Mouse (Mus musculus) megakaryocyte, embryonic 14.5 days (primary cell): Measurements from ENCODE around the gene Olfr535. TPM values are rescaled to one million over a fixed set of nuclear protein-coding genes. Genes with fewer than 3 reads are reported as not detected.
"Not testable (repeated sequence)": the region's sequence is repeated elsewhere in the genome, so short reads cannot be mapped to it uniquely, and the experiment has no call there.

Experiments used
- H3K27me3 ChIP-seq: replicated peaks from 2 replicates; pipeline ENCODE3; 2012; ENCODE audit warnings: inconsistent platforms
- H3K36me3 ChIP-seq: replicated peaks from 2 replicates; pipeline ENCODE3; 2012; ENCODE audit warnings: low read length, inconsistent platforms, mixed read lengths
- H3K4me1 ChIP-seq: 2 replicates; pipeline ENCODE4 v1.6.1; 2012; ENCODE audit warnings: inconsistent platforms
- H3K4me3 ChIP-seq: replicated peaks from 2 replicates; pipeline ENCODE3; 2012; ENCODE audit warnings: moderate library complexity, mild to moderate bottlenecking, inconsistent platforms
- H3K9me3 ChIP-seq: 2 replicates; pipeline ENCODE4 v1.6.1; 2012; ENCODE audit warnings: inconsistent platforms
- FLI1 ChIP-seq: IDR thresholded peaks from 2 replicates; pipeline ENCODE4 v1.6.1; 2012; ENCODE audit warnings: low read length, inconsistent platforms, mixed read lengths
- GATA1 ChIP-seq: IDR thresholded peaks from 3 replicates; pipeline ENCODE4 v1.6.1; 2012; ENCODE audit warnings: mixed read lengths, low read length, inconsistent platforms, borderline replicate concordance
- polyA plus RNA-seq: library from polyadenylated mRNA; stranded (reverse); fragments of >175 nt; gene quantifications from 2 replicates; pipeline ENCODE4 v1.2.3, GENCODE M21; 2012; ENCODE audit warnings: low replicate concordance; ENCODE audit not compliant: insufficient read depth

The Olfr535 gene
- polyA plus RNA-seq = not detected in 2 replicates

- no peak within 1 kb of the TSS for H3K4me3 ChIP-seq
- H3K9me3 ChIP-seq = no peaks in the 10 kb centered on the region
- TF ChIP-seq GATA1 = no peak
- TF ChIP-seq FLI1 = no peak
- no peaks in the 10 kb centered on the region for H3K27me3 ChIP-seq
- no peaks in the 10 kb centered on the region for H3K4me1 ChIP-seq
- no peaks in the 10 kb centered on the region for H3K36me3 ChIP-seq
Measured at GRCm38 (mm10) chr7:140483916-140484315, at the start of gene Olfr535. Gene Olfr535, plus strand, starts transcription at chr7:140484216.

GRCm38 (mm10) chr7:140443141-140443540 is 40.9 kb upstream of the Olfr535 start:
- Histone ChIP-seq H3K4me1 (no peaks in the 10 kb centered on the region), H3K36me3 (no peaks in the 10 kb centered on the region), H3K27me3 (no peaks in the 10 kb centered on the region), H3K4me3 (no peak overlapping the region), H3K9me3 (no peaks in the 10 kb centered on the region)
- no peak for TF ChIP-seq GATA1
- TF ChIP-seq FLI1 = no peak

DNA sequence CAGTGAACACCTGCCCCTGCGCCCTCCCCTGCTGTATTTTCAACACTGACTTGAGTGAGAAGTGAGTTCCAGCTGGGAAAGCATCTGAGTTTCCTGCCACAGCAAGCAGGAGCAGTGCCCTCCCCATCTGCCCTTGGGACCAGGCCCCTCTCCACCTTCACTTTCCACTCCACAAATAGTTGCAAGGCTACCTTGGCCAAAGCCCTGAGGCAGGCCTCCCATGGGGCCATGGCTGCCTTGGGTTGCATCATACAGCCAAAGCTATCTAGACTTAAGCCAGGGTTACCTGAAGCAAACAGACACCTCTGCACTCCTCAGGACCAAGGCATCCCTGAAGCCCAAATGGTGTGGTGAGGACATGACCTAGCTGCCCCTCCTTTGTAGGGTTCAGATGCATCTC is 20.9 kb upstream of the Olfr535 start, which contains the start of gene Olfr533:
Olfr533 (plus strand) TSS at position 301 of the 400 bp plus-strand sequence.
- not testable (repeated sequence) for H3K9me3 ChIP-seq, H3K4me3 ChIP-seq, H3K27me3 ChIP-seq, H3K36me3 ChIP-seq, H3K4me1 ChIP-seq

DNA sequence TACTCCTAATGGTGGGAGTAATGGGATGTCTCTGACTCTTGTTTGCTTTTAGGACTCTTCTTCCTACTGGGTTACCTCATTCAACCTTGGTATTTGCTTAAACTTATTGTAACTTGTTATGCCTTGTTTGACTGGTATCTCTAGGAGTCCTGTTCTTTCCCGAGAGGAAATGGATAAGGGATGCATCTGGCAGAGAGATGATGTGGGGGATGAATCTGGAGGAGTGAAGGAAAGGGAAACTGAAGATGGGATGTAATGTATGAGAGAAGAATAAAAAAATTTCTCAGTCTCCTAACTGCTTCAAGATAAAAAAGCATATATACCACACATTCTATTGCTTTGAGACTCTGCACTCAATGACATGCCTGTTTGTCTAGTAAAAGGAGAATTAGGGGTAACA is 6.1 kb upstream of the Olfr535 start:
- H3K36me3 ChIP-seq = no peaks in the 10 kb centered on the region
- no peaks in the 10 kb centered on the region for H3K4me1 ChIP-seq
- no peaks in the 10 kb centered on the region for H3K9me3 ChIP-seq
- no peaks in the 10 kb centered on the region for H3K27me3 ChIP-seq
- TF ChIP-seq GATA1 = no peak
- TF ChIP-seq FLI1 = no peak
- H3K4me3 ChIP-seq = no peak overlapping the region

DNA sequence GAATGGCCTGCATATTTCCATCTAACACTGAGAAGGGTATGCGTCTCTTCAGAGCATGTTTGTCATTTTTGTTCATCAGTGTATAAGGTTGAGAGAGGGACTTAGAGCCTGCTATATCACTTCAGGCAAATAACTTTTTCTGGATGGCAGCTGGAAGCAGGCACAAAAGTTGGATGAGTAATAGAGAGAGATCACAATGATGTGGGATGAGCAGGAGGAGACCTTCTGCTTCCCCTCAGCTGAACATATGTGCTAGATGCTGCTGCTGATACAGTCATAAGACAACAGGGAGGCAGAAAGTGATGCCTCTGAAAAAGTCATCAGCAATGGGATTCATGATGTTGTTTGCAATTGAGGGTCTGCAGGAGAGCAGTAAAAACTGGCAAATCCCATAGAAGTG is 5.3 kb upstream of the Olfr535 start:
- Histone ChIP-seq H3K9me3 (no peaks in the 10 kb centered on the region), H3K36me3 (no peaks in the 10 kb centered on the region), H3K27me3 (no peaks in the 10 kb centered on the region), H3K4me1 (no peaks in the 10 kb centered on the region), H3K4me3 (no peak overlapping the region)
- TF ChIP-seq GATA1 = no peak
- no peak for TF ChIP-seq FLI1

- Histone ChIP-seq H3K4me3 (no peak overlapping the region), H3K36me3 (no peaks in the 10 kb centered on the region), H3K27me3 (no peaks in the 10 kb centered on the region), H3K9me3 (no peaks in the 10 kb centered on the region), H3K4me1 (no peaks in the 10 kb centered on the region)
- TF ChIP-seq GATA1 = no peak
Measured at GRCm38 (mm10) chr7:140488981-140489380, 5.0 kb downstream of the Olfr535 start.

GRCm38 (mm10) chr7:140494231-140494630 is 10.2 kb downstream of the Olfr535 start:
- no peaks in the 10 kb centered on the region for H3K9me3 ChIP-seq
- H3K27me3 ChIP-seq = no peaks in the 10 kb centered on the region
- H3K36me3 ChIP-seq = no peaks in the 10 kb centered on the region
- no peaks in the 10 kb centered on the region for H3K4me1 ChIP-seq
- TF ChIP-seq FLI1 (no peak), GATA1 (no peak)
- no peak overlapping the region for H3K4me3 ChIP-seq

DNA sequence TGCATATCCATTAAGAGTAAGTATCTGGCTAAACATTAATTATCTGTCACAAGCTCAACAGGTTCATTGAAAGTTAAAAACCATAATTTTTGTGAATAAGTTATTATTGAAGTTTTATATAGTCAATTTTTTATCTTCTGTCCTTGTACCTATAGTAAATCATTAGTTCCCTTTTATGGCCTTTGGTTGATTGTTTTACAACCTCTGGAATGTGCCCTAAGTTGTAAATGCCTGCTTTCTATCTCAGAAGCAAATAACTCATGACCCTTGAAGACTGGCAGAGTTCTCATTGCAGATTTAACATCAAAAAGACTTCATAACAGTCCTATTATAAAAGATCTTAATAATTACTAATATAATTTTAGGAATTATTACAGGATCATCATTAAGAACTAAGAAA is 10.7 kb downstream of the Olfr535 start:
- H3K9me3 ChIP-seq = no peaks in the 10 kb centered on the region
- H3K4me1 ChIP-seq = no peaks in the 10 kb centered on the region
- TF ChIP-seq FLI1 (no peak), GATA1 (no peak)
- H3K4me3 ChIP-seq = no peak overlapping the region
- H3K36me3 ChIP-seq = no peaks in the 10 kb centered on the region
- no peaks in the 10 kb centered on the region for H3K27me3 ChIP-seq

DNA sequence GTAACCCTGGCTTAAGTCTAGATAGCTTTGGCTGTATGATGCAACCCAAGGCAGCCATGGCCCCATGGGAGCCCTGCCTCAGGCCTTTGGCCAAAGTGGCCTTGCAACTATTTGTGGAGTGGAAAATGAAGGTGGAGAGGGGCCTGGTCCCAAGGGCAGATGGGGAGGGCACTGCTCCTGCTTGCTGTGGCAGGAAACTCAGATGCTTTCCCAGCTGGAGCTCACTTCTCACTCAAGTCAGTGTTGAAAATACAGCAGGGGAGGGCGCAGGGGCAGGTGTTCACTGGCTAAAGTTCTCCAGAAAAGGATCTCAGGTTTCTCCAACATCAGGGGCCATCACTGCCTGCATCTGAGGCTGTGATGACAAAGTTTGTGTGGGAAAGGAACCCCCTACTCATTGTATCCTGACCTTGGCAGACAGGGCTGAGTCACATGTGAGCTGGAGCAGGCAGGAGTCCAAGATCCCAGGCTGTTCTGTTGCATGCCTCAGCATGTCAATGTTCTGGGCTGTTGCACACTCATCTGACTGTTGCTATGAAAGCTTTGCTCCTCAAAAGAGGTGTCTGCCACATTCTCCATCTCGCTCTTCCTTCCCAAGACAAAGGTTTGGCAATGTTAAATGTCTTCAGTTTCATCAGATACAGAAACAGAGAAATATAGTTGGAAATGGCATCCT is 23.5 kb downstream of the Olfr535 start, which contains the start of gene Olfr536:
Olfr536 (minus strand) TSS at position 51 of the 676 bp plus-strand sequence.
- H3K36me3 ChIP-seq, H3K4me3 ChIP-seq, H3K9me3 ChIP-seq, H3K27me3 ChIP-seq, H3K4me1 ChIP-seq: not testable (repeated sequence)

DNA sequence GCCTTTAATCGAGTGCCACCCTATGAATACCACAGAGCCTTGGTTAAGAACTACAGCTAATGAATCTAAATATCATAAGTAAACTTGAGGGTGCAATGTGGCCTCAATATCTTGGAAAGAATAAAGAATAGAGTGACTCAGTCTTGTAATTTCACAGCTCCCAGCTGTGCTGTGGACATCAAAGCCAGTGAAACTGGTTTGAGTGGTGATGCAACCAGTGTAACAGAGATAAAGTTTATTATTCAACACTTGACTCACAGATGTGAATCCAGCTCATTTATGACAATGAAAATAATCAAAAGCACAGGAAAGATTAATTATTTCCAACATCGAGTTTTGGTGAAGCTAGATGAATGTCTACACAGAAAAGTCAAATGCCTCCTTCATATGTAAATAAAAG is 55.7 kb downstream of the Olfr535 start:
- no peaks in the 10 kb centered on the region for H3K36me3 ChIP-seq
- TF ChIP-seq GATA1 = no peak
- TF ChIP-seq FLI1 = no peak
- H3K4me3 ChIP-seq = no peak overlapping the region
- no peaks in the 10 kb centered on the region for H3K9me3 ChIP-seq
- H3K4me1 ChIP-seq = no peaks in the 10 kb centered on the region
- no peaks in the 10 kb centered on the region for H3K27me3 ChIP-seq

Other genes starting within 250 kb of the Olfr535 start
- gene 5830411N06Rik, start 236.9 kb upstream of the Olfr535 start, polyA plus RNA-seq = not detected in 2 replicates
- not detected in 2 replicates for gene Olfr525, start 163.4 kb upstream of the Olfr535 start, polyA plus RNA-seq
- gene Olfr527, start 150.2 kb upstream of the Olfr535 start, polyA plus RNA-seq = 0.71 TPM in 1 of 2 replicates, not detected in the other
- gene Olfr60, start 122.5 kb upstream of the Olfr535 start, polyA plus RNA-seq = not detected in 2 replicates
- not detected in 2 replicates for gene Olfr530, start 107.9 kb upstream of the Olfr535 start, polyA plus RNA-seq
- not detected in 2 replicates for gene Olfr531, start 81.3 kb upstream of the Olfr535 start, polyA plus RNA-seq
- not detected in 2 replicates for gene Olfr532, start 62.6 kb upstream of the Olfr535 start, polyA plus RNA-seq
- gene Olfr533, start 20.8 kb upstream of the Olfr535 start, polyA plus RNA-seq = not detected in 2 replicates
- gene Olfr536, start 23.2 kb downstream of the Olfr535 start, polyA plus RNA-seq = not detected in 2 replicates
- not detected in 2 replicates for gene Olfr538, start 83.7 kb downstream of the Olfr535 start, polyA plus RNA-seq
- gene Olfr46, start 117.1 kb downstream of the Olfr535 start, polyA plus RNA-seq = not detected in 2 replicates
- not detected in 2 replicates for gene Olfr61, start 144.8 kb downstream of the Olfr535 start, polyA plus RNA-seq
- not detected in 2 replicates for gene Olfr53, start 162.2 kb downstream of the Olfr535 start, polyA plus RNA-seq
- gene Olfr539, start 175.7 kb downstream of the Olfr535 start, polyA plus RNA-seq = not detected in 2 replicates
- gene Olfr45, start 197.7 kb downstream of the Olfr535 start, polyA plus RNA-seq = not detected in 2 replicates
- gene Olfr541, start 213.1 kb downstream of the Olfr535 start, polyA plus RNA-seq = not detected in 2 replicates